Mouse (Mus musculus) cerebellum, adult 2 months (tissue): Measurements from ENCODE around the gene Serpinb6a. TPM values are rescaled to one million over a fixed set of nuclear protein-coding genes. Genes with fewer than 3 reads are reported as not detected.

Source experiments
- DNase-seq, 2 experiments: peaks; one replicate each; pipeline ENCODE4 v3.0.0; 2021
- H3K27ac ChIP-seq: fragments of 200-500 bp; 2 replicates; pipeline ENCODE4 v1.5.1; 2012; ENCODE audit warnings: low read length, control low read depth, inconsistent platforms; ENCODE audit not compliant: insufficient read depth
- H3K27me3 ChIP-seq: fragments of 200-500 bp; 2 replicates; pipeline ENCODE4 v1.6.1; 2012; ENCODE audit warnings: inconsistent platforms, mild to moderate bottlenecking, low read length, moderate library complexity; ENCODE audit not compliant: control insufficient read depth, insufficient read depth
- H3K4me1 ChIP-seq: fragments of 200-500 bp; 2 replicates; pipeline ENCODE4 v1.6.1; 2011; ENCODE audit warnings: low read length; ENCODE audit not compliant: control insufficient read depth, insufficient read depth
- H3K4me3 ChIP-seq: fragments of 200-500 bp; replicated peaks from 2 replicates; pipeline ENCODE3; 2011; ENCODE audit warnings: mild to moderate bottlenecking, low read depth, low read length, control low read depth; ENCODE audit not compliant: insufficient read depth
- CTCF ChIP-seq: fragments of 200-500 bp; IDR thresholded peaks from 2 replicates; pipeline ENCODE4 v1.5.1; 2011; ENCODE audit warnings: low read depth, mild to moderate bottlenecking, control low read depth, low read length, moderate library complexity, borderline replicate concordance; ENCODE audit not compliant: insufficient read depth
- POLR2A ChIP-seq: fragments of 200-500 bp; IDR thresholded peaks from 2 replicates; pipeline ENCODE4 v1.6.1; 2011; ENCODE audit warnings: low read length, control low read depth, borderline replicate concordance; ENCODE audit not compliant: insufficient read depth
- WGBS: fragments of 180-500 bp; shearing (Covaris S2); methylation state at CpG from one replicate; pipeline ENCODE4 v1.1.7; 2018; 5-methylcytosine and 5-hydroxymethylcytosine counted together
- polyA plus RNA-seq: library from polyadenylated mRNA; depleted of rRNA; stranded (reverse); fragments of >200 nt; gene quantifications from 2 replicates; pipeline ENCODE4 v1.2.3, GENCODE M21; 2012

Gene Serpinb6a
- polyA plus RNA-seq, 1 experiment: 49.6 TPM

- no peaks in the 10 kb centered on the region for H3K27me3 ChIP-seq
- TF ChIP-seq CTCF (no peak), POLR2A (no peak)
- peak overlapping the region; percentile 92 for H3K4me3 ChIP-seq
- H3K4me1 ChIP-seq: no peaks in the 10 kb centered on the region
- WGBS: 33% methylated on average over 14 of the region's 14 CpGs
- no peak overlapping the region; the same call in 1 of the 2 replicates for H3K27ac ChIP-seq
- DNase-seq: no peak
Measured at GRCm38 (mm10) chr13:33965056-33966024, 37.3 kb downstream of the Serpinb6a start.

GRCm38 (mm10) chr13:33964206-33965046 lies 38.2 kb downstream of the Serpinb6a start, which contains the start of gene Nqo2:
TSS of gene Nqo2 (plus strand) at chr13:33964687.
- H3K27me3 ChIP-seq: no peaks in the 10 kb centered on the region
- TF ChIP-seq CTCF (peak; percentile 39; the same call in 1 of the 2 replicates), POLR2A (peak; percentile 41; the same call in 1 of the 2 replicates)
- H3K4me3 ChIP-seq: peak within 1 kb of the TSS; percentile 92
- peak; percentile 69 to 72 for DNase-seq
- WGBS: 2% methylated on average over 22 of the region's 22 CpGs
- peak within 1 kb of the TSS; percentile 21; the same call in 1 of the 2 replicates for H3K27ac ChIP-seq
- no peaks in the 10 kb centered on the region for H3K4me1 ChIP-seq

- WGBS: 96% methylated on average over 2 of the region's 2 CpGs
- DNase-seq: no peak
- no peaks in the 10 kb centered on the region for H3K4me1 ChIP-seq
- H3K27me3 ChIP-seq: no peaks in the 10 kb centered on the region
- H3K4me3 ChIP-seq: no peak overlapping the region
- no peak overlapping the region for H3K27ac ChIP-seq
- no peak for TF ChIP-seq CTCF
- no peak for TF ChIP-seq POLR2A
Measured at GRCm38 (mm10) chr13:33959771-33960170, 42.8 kb downstream of the Serpinb6a start.

- H3K27ac ChIP-seq: no peak overlapping the region
- TF ChIP-seq CTCF (no peak; the same call in 1 of the 2 replicates), POLR2A (no peak)
- peak in 1 of 2 experiments; percentile 45 for DNase-seq
- H3K27me3 ChIP-seq: no peaks in the 10 kb centered on the region
- no peak overlapping the region for H3K4me3 ChIP-seq
- H3K4me1 ChIP-seq: no peaks in the 10 kb centered on the region
- WGBS: 37% methylated on average over 6 of the region's 6 CpGs
Measured at GRCm38 (mm10) chr13:33956571-33957421, 45.8 kb downstream of the Serpinb6a start.

GRCm38 (mm10) chr13:33952947-33953346 lies 49.6 kb downstream of the Serpinb6a start:
- no peak for DNase-seq
- no peaks in the 10 kb centered on the region for H3K4me1 ChIP-seq
- WGBS: 86% methylated on average over 2 of the region's 2 CpGs
- H3K27ac ChIP-seq: no peak overlapping the region
- no peaks in the 10 kb centered on the region for H3K27me3 ChIP-seq
- TF ChIP-seq POLR2A (no peak), CTCF (no peak)
- H3K4me3 ChIP-seq: no peak overlapping the region

GRCm38 (mm10) chr13:33952075-33952449 lies 50.5 kb downstream of the Serpinb6a start:
- Histone ChIP-seq H3K27ac (no peak overlapping the region), H3K4me1 (no peaks in the 10 kb centered on the region), H3K4me3 (no peak overlapping the region), H3K27me3 (no peaks in the 10 kb centered on the region)
- 91% methylated on average over 1 of the region's 1 CpGs for WGBS
- DNase-seq: no peak
- TF ChIP-seq POLR2A (no peak), CTCF (no peak)
